Mouse (Mus musculus): ENCODE data around the gene Vax2.

DNA sequence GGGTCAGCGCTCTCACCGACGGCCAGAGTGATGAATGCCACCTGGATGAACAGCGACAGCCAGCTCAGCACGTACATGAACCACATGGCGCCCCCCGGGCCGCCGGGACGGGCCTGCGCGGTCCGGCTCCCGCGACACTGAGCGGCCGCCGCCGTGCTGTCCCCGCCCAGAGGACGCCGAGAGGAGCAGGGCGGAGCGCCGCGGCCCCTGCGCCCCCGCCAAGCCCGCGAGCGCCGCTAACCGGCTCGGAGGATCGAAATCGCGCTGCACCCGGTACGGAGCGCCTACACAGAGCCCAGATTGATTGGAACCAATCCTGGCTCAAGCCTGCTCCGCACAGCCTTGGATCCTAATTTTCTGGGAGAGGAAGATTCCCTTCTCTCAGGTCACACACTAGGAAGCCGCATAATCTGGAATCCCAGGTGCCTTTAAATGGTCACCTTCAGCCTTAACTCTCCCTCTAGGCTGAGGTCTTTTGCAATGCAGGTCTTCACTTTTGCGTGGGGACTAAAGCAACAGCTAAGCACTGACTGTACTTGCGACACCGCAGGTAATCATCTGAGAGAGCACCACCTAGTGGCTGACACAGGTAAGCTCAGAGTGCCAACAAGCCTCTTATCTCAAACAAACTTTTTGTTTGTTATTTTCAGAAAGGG lies 64.7 kb downstream of the Vax2 start, which contains the start of gene Tex261:
- TF ChIP-seq CTCF (IDR thresholded peaks at IDR 0.05; ENCODE audit: extremely low read depth, insufficient read depth, low read length) (peak; percentile 83), POLR2A (IDR thresholded peaks at IDR 0.05; ENCODE audit: extremely low read depth, insufficient read depth, low read length) (peak; percentile 56; the same call in 1 of the 2 replicates)
